Mouse (Mus musculus) spleen, postnatal 36 days (tissue): ENCODE data around the gene Itga1.

Source experiments
- DNase-seq, 2 experiments: peaks; one replicate each; pipeline ENCODE4 v3.0.0; 2022; ENCODE audit warnings: low spot score in 2 of 2, mixed read lengths in 1 of 2

Itga1 gene

GRCm38 (mm10) chr13:115101355-115102191, at the start of gene Itga1, which contains the start of gene Gm49395:
Itga1 (minus strand) TSS chr13:115101964.
Gm49395 (minus strand) TSS chr13:115101921.
- DNase-seq: peak; percentile 35 to 41

GRCm38 (mm10) chr13:115150602-115151001, 48.8 kb upstream of the Itga1 start:
- DNase-seq: no peak

- no peak for DNase-seq
Measured at GRCm38 (mm10) chr13:115149849-115150248, 48.1 kb upstream of the Itga1 start.

- DNase-seq: no peak
Measured at GRCm38 (mm10) chr13:115143575-115143974, 41.8 kb upstream of the Itga1 start.

- no peak for DNase-seq
Measured at GRCm38 (mm10) chr13:115142066-115142465, 40.3 kb upstream of the Itga1 start.

- DNase-seq: no peak
Measured at GRCm38 (mm10) chr13:115138513-115138912, 36.7 kb upstream of the Itga1 start.

- DNase-seq: peak in 1 of 2 experiments; percentile 5
Measured at GRCm38 (mm10) chr13:115136761-115137160, 35.0 kb upstream of the Itga1 start.

- DNase-seq: no peak
Measured at GRCm38 (mm10) chr13:115132435-115132834, 30.7 kb upstream of the Itga1 start.

- no peak for DNase-seq
Measured at GRCm38 (mm10) chr13:115131381-115131780, 29.6 kb upstream of the Itga1 start.

GRCm38 (mm10) chr13:115130035-115130434, 28.3 kb upstream of the Itga1 start:
- DNase-seq: no peak

- DNase-seq: no peak
Measured at GRCm38 (mm10) chr13:115127826-115128225, 26.1 kb upstream of the Itga1 start.

GRCm38 (mm10) chr13:115126534-115126933, 24.8 kb upstream of the Itga1 start:
- no peak for DNase-seq

- DNase-seq: no peak
Measured at GRCm38 (mm10) chr13:115125130-115125529, 23.4 kb upstream of the Itga1 start.

GRCm38 (mm10) chr13:115124521-115124920, 22.8 kb upstream of the Itga1 start:
- DNase-seq: no peak

- DNase-seq: no peak
Measured at GRCm38 (mm10) chr13:115118756-115119155, 17.0 kb upstream of the Itga1 start.

GRCm38 (mm10) chr13:115118195-115118594, 16.4 kb upstream of the Itga1 start:
- DNase-seq: no peak

- DNase-seq: no peak
Measured at GRCm38 (mm10) chr13:115116930-115117621, 15.3 kb upstream of the Itga1 start.

- DNase-seq: no peak
Measured at GRCm38 (mm10) chr13:115109628-115110027, 7.9 kb upstream of the Itga1 start.

GRCm38 (mm10) chr13:115107436-115107835, 5.7 kb upstream of the Itga1 start:
- DNase-seq: no peak

GRCm38 (mm10) chr13:115106183-115106582, 4.4 kb upstream of the Itga1 start:
- DNase-seq: no peak

GRCm38 (mm10) chr13:115102754-115103153, 990 bp upstream of the Itga1 start:
- DNase-seq: no peak

GRCm38 (mm10) chr13:115100381-115101177, 1.2 kb downstream of the Itga1 start:
- DNase-seq: no peak
